Mouse (Mus musculus): ENCODE measurements around the gene Lhfpl2. TPM values are rescaled to one million over a fixed set of nuclear protein-coding genes. Genes with fewer than 3 reads are reported as not detected.

The Lhfpl2 gene
- total RNA-seq, 4 experiments from 2014 or later, result 27.4 to 49.2 (median 34.5) TPM

GRCm38 (mm10) chr13:94175379-94176050, 117.9 kb downstream of the Lhfpl2 start:
- no peak for DNase-seq

GRCm38 (mm10) chr13:94177148-94177547, 119.6 kb downstream of the Lhfpl2 start:
- no peak for DNase-seq

GRCm38 (mm10) chr13:94178401-94179040, 120.9 kb downstream of the Lhfpl2 start:
- no peak for DNase-seq

- no peak for DNase-seq
Observed at GRCm38 (mm10) chr13:94180477-94181420, 123.2 kb downstream of the Lhfpl2 start.

DNA sequence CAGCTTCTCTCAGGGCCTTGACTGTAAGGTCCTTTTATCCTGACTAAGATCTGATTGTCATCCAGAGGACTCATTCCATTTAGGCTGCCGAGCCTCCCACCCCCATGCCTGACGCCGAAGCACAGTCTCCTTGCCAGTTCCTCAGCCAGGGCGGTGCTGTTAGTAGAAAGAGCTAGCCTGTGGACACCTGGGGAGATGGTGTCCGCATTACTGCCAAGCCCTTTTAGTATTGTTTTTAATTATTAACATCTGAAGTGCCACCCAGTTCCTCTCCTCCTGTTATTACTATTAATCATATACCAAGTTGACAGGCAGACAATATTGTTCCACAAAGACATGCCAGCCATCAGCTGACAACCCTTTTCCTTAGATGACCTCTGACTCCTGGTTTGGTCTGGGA, 124.4 kb downstream of the Lhfpl2 start:
- DNase-seq, result no peak

GRCm38 (mm10) chr13:94183372-94184021, 125.9 kb downstream of the Lhfpl2 start:
- no peak for DNase-seq

- no peak for DNase-seq
Observed at GRCm38 (mm10) chr13:94184726-94185456, 127.3 kb downstream of the Lhfpl2 start.

- DNase-seq, result no peak
Observed at GRCm38 (mm10) chr13:94185631-94186030, 128.0 kb downstream of the Lhfpl2 start.

DNA sequence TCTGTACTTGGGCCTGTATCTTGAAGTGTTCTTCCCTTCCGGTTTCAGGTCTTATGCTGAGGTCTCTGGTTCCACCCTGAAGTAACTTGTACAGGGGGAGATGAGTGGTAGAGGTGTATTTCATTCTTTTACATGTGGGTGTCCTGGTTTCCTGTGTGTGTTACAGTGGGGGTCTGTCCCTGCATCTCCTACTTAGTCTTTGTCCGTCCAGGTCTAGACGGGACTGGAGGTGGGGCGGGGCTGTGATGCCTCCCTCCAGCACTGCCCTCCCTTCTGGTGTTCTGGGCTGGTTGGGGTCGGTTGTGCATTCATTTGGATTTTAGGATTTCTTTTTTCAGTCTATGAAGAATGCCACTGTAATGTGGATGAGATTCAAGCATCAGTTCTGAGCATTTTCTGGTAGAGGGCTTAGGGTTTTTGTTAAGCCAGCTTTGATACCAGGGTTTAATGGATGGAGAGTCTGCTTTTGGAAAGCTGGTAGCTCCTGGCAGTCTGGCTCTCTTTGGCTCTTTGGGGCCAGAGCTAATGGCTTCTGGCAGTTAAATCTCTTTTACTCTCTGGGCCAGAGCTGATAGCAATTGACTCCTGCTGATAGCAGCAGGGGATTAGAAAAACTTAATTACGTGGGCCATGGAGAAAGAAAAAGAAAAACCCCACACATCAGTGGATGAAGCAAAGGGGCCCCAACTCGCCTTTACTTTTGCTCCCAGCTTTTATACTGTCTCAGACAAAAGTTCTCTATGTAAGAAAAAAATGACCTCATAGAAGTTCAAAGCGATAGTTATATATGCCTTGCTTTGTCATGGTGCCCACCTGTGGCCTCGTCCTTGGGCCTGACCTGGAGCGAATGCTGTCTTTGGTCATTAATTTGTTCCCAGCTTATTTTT, 130.8 kb downstream of the Lhfpl2 start:
- DNase-seq, result no peak

DNA sequence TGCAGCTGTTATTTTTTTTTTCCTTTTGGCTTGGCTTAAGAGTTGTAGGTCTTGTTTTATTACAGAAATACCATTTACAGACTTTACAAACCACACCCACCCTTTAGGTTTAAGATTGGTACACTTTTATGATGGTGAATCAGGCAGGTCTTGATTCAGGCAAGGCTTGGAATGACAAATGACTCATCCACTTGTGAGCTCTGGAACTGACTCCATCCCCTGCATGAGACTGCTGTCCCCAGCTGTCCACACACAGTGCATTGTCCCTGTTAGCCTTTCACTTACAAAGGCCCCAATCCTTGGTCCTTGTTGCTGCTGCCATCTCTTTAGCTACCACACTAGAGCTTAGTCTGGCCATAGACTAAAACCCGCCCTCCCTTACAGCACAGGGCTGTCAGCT, 132.8 kb downstream of the Lhfpl2 start:
- DNase-seq, result no peak

- DNase-seq, result no peak
Observed at GRCm38 (mm10) chr13:94193227-94193626, 135.6 kb downstream of the Lhfpl2 start.

- no peak for DNase-seq
Observed at GRCm38 (mm10) chr13:94198616-94199015, 141.0 kb downstream of the Lhfpl2 start.

DNA sequence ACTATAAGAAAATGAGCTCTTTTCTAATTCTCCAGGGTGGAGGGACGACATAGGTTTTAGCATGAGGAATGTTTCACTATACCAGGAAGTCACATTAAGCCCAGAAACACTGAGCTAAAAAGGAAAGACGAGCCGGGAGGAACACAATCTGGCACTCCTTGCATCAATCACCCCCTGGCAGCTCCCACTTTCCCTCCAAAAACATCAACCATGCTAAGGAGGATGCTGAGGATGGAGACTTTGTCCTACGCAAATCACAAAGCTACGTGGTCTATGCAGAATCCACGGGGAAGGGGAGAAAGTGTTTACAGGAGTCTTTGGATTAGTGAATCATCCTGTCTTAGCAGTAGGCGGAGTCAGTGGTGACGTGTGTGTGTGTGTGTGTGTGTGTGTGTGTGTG, 142.2 kb downstream of the Lhfpl2 start:
- DNase-seq, result no peak

GRCm38 (mm10) chr13:94205234-94205633, 147.6 kb downstream of the Lhfpl2 start:
- peak; percentile 28 for DNase-seq

- DNase-seq, result no peak
Observed at GRCm38 (mm10) chr13:94207973-94208372, 150.4 kb downstream of the Lhfpl2 start.

- no peak for DNase-seq
Observed at GRCm38 (mm10) chr13:94208892-94209291, 151.3 kb downstream of the Lhfpl2 start.

DNA sequence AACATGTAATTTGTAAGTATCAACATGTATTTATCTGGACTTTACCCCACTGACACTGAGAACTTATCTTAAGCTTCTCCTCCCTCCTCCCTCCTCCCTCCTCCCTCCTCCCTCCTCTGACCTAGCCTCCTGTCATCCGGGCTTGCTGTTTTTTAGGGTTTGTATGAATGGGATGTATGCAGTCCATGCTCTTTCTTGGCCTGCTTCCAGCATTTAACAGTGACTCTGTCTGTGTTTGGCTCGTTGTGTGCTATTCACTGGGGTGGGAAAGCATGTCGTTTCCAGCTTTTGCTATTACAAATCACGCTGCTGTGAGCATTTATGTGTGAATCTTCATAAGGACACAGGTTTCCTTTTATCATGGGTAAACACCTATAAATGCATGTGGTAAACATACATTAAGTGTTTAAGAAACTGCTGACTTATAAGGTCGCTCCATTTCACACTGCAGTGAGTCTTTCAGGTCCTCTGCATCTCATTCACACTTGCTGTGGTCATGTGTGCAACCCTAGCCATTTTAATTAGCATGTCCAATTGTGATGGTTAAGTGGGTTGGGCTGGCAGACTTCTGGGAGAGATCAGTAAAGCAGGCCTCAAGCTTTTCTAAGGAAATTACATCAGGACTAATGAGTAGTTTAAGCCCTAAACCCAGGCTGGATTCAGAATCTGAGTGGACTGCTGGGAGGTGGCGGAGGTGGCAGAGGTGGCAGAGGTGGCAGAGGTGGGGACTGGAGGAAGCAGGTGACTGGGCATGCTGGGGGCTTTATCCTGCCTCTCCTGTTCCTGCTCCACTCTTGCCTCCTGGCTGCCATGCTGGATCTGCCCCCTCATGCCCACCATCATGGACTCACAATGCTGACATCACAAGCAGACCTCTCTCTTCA, 153.9 kb downstream of the Lhfpl2 start:
- DNase-seq, result no peak

DNA sequence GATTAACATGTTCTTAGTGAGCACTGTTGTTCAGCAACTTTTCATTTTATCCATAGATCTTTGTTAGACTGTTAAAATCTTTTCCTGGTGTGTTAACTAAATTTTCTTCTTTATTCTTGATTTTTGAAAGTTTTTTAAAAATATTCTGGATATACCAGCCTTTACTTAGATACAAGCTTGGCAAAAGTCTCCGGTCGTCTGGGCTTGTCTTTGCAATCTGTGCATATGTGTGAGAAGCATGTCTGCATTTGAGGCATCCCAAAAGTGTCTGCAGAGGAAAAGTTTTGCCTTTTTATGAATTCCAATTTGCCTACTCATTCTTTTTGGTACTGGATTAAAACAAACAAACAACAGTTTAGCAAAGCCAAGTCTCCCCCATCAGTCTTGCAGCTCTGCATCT, 154.6 kb downstream of the Lhfpl2 start:
- DNase-seq, result no peak

DNA sequence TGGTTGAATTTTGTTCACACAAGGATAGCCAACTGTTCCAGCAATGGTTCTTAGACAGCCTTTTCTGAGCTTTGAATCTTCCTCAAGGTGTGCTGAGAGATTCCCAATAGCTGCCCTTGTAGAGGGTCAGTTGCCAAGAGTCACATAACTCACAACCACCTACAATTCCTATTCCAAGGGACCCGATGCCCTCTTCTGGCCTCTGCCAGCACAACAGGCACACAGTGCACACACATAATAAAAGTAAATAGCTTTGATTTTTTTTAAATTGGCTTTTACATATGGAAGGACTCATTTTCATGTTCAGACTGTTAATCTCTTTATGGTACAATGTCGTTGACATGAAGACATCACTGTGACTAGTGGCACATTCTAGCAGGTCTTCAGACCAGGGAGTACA, 155.1 kb downstream of the Lhfpl2 start:
- DNase-seq, result no peak

- DNase-seq, result no peak
Observed at GRCm38 (mm10) chr13:94223609-94224008, 166.0 kb downstream of the Lhfpl2 start.
